Mouse (Mus musculus) limb, embryonic 15.5 days (tissue): ENCODE data around the gene Gm20831. TPM values are rescaled to one million over a fixed set of nuclear protein-coding genes. Genes with fewer than 3 reads are reported as not detected.
"Not testable (repeated sequence)": the region's sequence is repeated elsewhere in the genome, so short reads cannot be mapped to it uniquely, and the experiment has no call there.

ENCODE experiments used
- ATAC-seq: fragments of 200-750 bp; cut with Nextera tagmentation; 2 replicates; pipeline ENCODE4 v1.8.0; 2017; ENCODE audit warnings: low read depth, moderate TSS enrichment; ENCODE audit not compliant: insufficient number of reproducible peaks, low FRiP score, low TSS enrichment
- H3K27ac ChIP-seq: fragments of 300-500 bp; sonication (generic); 2 replicates; pipeline ENCODE4 v1.5.1; 2015; ENCODE audit warnings: moderate library complexity, mild to moderate bottlenecking, inconsistent platforms
- H3K27me3 ChIP-seq: fragments of 300-500 bp; sonication (generic); 2 replicates; pipeline ENCODE4 v1.6.1; 2015; ENCODE audit warnings: inconsistent platforms
- H3K36me3 ChIP-seq: fragments of 300-500 bp; sonication (generic); 2 replicates; pipeline ENCODE4 v1.6.1; 2015; ENCODE audit warnings: inconsistent platforms
- H3K4me1 ChIP-seq: fragments of 300-500 bp; sonication (generic); 2 replicates; pipeline ENCODE4 v1.6.1; 2015; ENCODE audit warnings: inconsistent platforms
- H3K4me2 ChIP-seq: fragments of 300-500 bp; sonication (generic); 2 replicates; pipeline ENCODE4 v1.6.1; 2015; ENCODE audit warnings: mild to moderate bottlenecking, inconsistent platforms
- H3K4me3 ChIP-seq: fragments of 300-500 bp; sonication (generic); 2 replicates; pipeline ENCODE4 v1.5.1; 2015; ENCODE audit warnings: mild to moderate bottlenecking, inconsistent platforms
- H3K9ac ChIP-seq: fragments of 300-500 bp; sonication (generic); 2 replicates; pipeline ENCODE4 v1.6.1; 2015; ENCODE audit warnings: inconsistent platforms
- H3K9me3 ChIP-seq: fragments of 300-500 bp; sonication (generic); 2 replicates; pipeline ENCODE4 v1.6.1; 2016; ENCODE audit warnings: inconsistent platforms
- WGBS: fragments of 180-500 bp; shearing (Covaris S2); methylation state at CpG from one replicate; pipeline ENCODE4 v1.1.7; 2015; 5-methylcytosine and 5-hydroxymethylcytosine counted together
- polyA plus RNA-seq: library from polyadenylated mRNA; unstranded; fragments of >200 nt; fragmentation: Nextera tagmentation; extraction: Ambion mirVana; gene quantifications from 2 replicates; pipeline ENCODE4 v1.2.1, GENCODE M21; 2015

Gm20831 gene
- not detected in 2 replicates for polyA plus RNA-seq

DNA sequence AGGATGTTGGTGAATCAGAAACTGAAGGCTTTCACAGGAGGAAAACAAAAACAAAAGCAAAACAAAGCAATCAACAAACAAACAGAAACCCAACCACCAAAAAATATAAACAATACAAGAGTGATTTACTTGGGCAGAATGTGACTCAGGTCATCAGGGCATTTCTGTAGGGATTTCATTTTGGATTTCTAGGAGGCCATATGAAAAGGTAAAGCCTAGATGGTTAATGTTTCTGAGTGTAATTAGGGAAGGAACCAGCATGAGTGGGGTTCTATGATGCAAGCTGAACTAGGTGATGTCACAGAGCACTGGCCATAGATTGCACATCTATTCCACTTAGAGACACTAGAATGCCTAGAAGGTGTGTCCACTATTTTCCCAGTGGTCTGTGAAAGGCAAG is at the start of gene Gm20831, which contains the start of gene Gm20772:
Gene Gm20831 (plus strand): TSS at position 301 of the 400 bp plus-strand sequence.
Gene Gm20772 (plus strand): TSS at position 301 of the 400 bp plus-strand sequence.
- ATAC-seq, H3K9ac ChIP-seq, H3K9me3 ChIP-seq, H3K27ac ChIP-seq, H3K27me3 ChIP-seq, H3K4me3 ChIP-seq, H3K4me1 ChIP-seq, H3K36me3 ChIP-seq, H3K4me2 ChIP-seq: not testable (repeated sequence)

DNA sequence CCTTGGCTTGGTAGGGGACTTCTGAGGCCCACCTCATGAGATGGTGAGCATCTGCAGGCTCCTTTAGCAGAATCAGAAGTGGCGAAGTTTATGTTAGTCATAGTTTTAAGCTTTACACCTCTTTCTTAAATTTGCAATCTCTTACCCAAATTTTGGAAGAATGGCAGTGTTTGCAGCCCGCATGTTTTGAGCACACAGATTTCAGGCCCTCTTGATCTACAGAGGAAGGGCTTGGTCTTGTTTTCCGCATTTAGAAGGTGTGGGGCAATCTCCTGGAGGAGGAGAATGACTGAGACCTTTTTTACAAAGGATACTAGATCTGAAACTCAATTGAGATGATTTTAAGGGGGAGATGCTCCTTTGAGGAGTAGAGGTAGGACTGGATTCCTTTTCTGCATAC is 28.4 kb upstream of the Gm20831 start, which contains the start of gene Gm21904:
Gene Gm21904 (minus strand): TSS at position 101 of the 400 bp plus-strand sequence.
- H3K27me3 ChIP-seq, H3K36me3 ChIP-seq, H3K9ac ChIP-seq, ATAC-seq, H3K4me3 ChIP-seq, H3K9me3 ChIP-seq, H3K4me2 ChIP-seq, H3K4me1 ChIP-seq, H3K27ac ChIP-seq: not testable (repeated sequence)
- no CpG with 5 or more reads among the region's 3 CpGs for WGBS

DNA sequence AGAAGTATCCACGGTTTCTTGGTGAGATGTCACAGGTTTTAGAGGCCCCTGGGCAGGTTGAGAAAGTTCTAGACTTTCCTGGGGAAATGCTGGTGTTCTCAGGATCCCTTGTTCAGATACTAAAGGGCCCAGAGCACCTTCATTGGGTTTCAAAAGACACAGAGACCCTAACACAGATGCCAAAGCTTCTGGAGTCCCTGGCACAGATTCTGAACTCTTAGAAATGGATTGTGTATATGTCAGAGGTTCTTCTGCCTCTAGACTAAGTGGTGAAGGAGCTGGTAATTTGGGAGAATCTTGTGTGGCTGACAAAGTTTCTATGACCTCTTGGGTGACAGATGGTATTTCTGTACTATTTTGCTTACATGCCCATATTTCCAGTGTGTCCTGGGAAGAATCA is 62.7 kb downstream of the Gm20831 start, which contains the start of gene Srsy:
Gene Srsy (minus strand): TSS at position 101 of the 400 bp plus-strand sequence.
- not testable (repeated sequence) for H3K9ac ChIP-seq, H3K27ac ChIP-seq, H3K36me3 ChIP-seq, H3K4me1 ChIP-seq, H3K27me3 ChIP-seq, ATAC-seq, H3K4me3 ChIP-seq, H3K9me3 ChIP-seq, H3K4me2 ChIP-seq
- no CpG with 5 or more reads among the region's 1 CpGs for WGBS

Other genes with a start within 250 kb of the Gm20831 start
- gene Gm21904, start 28.5 kb upstream of the Gm20831 start, polyA plus RNA-seq, result not detected in 2 replicates
- not detected in 2 replicates for gene Gm20772, start within 50 bp of the Gm20831 start, polyA plus RNA-seq
- not detected in 2 replicates for gene Srsy, start 62.6 kb downstream of the Gm20831 start, polyA plus RNA-seq
- not detected in 2 replicates for gene Gm21764, start 187.1 kb downstream of the Gm20831 start, polyA plus RNA-seq
- not detected in 2 replicates for gene Ssty1, start 214.4 kb downstream of the Gm20831 start, polyA plus RNA-seq